Mouse (Mus musculus) heart, embryonic 10.5 days (tissue): ENCODE measurements at regions not wholly inside any gene's neighbourhood (a gene's known extent, or its start where the extent isn't known, plus 50 kb on each side); places are given as distances from the start of the nearest gene placed in this dataset.
A peak's percentile ranks its signal among the peaks of the same experiment; 100 is the strongest.

Experiments
- DNase-seq: peaks from one replicate; pipeline ENCODE4 v3.0.0-alpha.2; 2017; ENCODE audit warnings: low spot score
- H3K27ac ChIP-seq: fragments of 300-500 bp; sonication (generic); 2 replicates; pipeline ENCODE4 v1.5.1; 2016; ENCODE audit warnings: mild to moderate bottlenecking
- H3K27me3 ChIP-seq: fragments of 300-500 bp; sonication (generic); 2 replicates; pipeline ENCODE4 v1.6.1; 2016; ENCODE audit warnings: mild to moderate bottlenecking; ENCODE audit not compliant: poor library complexity, insufficient read depth, severe bottlenecking
- H3K36me3 ChIP-seq: fragments of 300-500 bp; sonication (generic); 2 replicates; pipeline ENCODE4 v1.6.1; 2016; ENCODE audit warnings: mild to moderate bottlenecking, moderate library complexity
- H3K4me1 ChIP-seq: fragments of 300-500 bp; sonication (generic); 2 replicates; pipeline ENCODE4 v1.6.1; 2016; ENCODE audit warnings: mild to moderate bottlenecking
- H3K4me3 ChIP-seq: fragments of 300-500 bp; sonication (generic); 2 replicates; pipeline ENCODE4 v1.5.1; 2016; ENCODE audit warnings: mild to moderate bottlenecking, moderate library complexity
- H3K9me3 ChIP-seq: fragments of 300-500 bp; sonication (generic); 2 replicates; pipeline ENCODE4 v1.6.1; 2016; ENCODE audit warnings: mild to moderate bottlenecking, moderate library complexity
- WGBS: fragments of 180-500 bp; shearing (Covaris S2); methylation state at CpG from one replicate; pipeline ENCODE4 v1.1.7; 2016; 5-methylcytosine and 5-hydroxymethylcytosine counted together

- H3K4me1 ChIP-seq: peaks cover 8% of the 10 kb centered on the region
- no peaks in the 10 kb centered on the region for H3K27me3 ChIP-seq
- H3K4me3 ChIP-seq: no peak overlapping the region
- no peaks in the 10 kb centered on the region for H3K9me3 ChIP-seq
- H3K36me3 ChIP-seq: no peaks in the 10 kb centered on the region
- DNase-seq: no peak
- no peak overlapping the region for H3K27ac ChIP-seq
Observed at GRCm38 (mm10) chr14:24983279-24983678, 475.7 kb upstream of the Zmiz1 start.

- Histone ChIP-seq H3K27me3 (no peaks in the 10 kb centered on the region), H3K4me1 (peaks cover 8% of the 10 kb centered on the region), H3K9me3 (no peaks in the 10 kb centered on the region), H3K36me3 (no peaks in the 10 kb centered on the region), H3K27ac (no peak overlapping the region), H3K4me3 (no peak overlapping the region)
- DNase-seq: no peak
- 75% methylated on average over 6 of the region's 6 CpGs for WGBS
Observed at GRCm38 (mm10) chr14:24985806-24986359, 473.1 kb upstream of the Zmiz1 start.

- WGBS: 65% methylated on average over 4 of the region's 4 CpGs
- Histone ChIP-seq H3K27ac (no peak overlapping the region), H3K4me1 (peaks cover 8% of the 10 kb centered on the region), H3K36me3 (no peaks in the 10 kb centered on the region), H3K27me3 (no peaks in the 10 kb centered on the region), H3K9me3 (no peaks in the 10 kb centered on the region), H3K4me3 (no peak overlapping the region)
- DNase-seq: no peak
Observed at GRCm38 (mm10) chr14:24986404-24986803, 472.6 kb upstream of the Zmiz1 start.

DNA sequence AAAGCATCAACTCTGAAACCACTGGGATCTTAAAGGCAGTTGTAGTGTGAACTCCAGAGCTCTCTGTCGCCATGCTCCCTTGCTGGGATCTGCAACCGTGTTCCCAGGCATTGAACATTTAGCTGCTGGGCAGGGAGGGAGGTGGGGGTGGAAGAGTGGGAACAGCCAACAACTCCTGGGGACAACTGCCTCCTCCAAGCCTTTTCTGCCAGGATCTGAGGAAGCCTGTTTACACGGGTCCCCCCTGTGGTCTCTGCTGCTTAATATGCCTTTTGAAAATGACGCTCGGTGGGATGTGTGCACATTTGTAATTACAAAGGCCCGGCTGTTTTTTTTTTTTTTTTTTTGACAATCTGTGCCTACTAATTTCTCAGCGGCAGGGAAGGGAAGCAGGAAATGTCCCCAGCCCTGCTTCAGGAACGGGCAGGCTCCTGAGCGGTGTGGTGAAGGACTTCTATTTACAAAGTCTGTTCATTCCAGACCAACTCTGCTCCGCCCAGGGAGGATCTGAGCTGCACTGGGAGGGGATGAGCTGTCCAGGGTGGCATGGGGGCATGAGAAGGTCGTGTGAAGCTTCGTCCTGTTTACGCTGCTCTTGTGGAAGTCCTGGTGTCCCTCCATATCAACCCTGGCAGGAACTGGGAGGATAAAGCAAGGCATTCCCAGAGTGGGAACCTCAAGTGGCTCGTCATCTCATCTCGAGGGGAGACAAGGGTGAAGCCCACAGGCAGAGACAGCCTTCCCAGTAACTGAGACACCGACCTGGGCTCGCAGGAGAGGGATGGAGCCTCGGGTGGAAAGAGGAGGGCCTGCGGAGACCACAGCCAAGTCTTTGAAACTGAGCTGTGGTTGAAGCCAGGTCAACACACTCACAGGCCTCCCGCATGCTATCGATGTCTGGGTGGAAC, 465.0 kb upstream of the Zmiz1 start:
- WGBS: 20% methylated on average over 21 of the region's 21 CpGs
- DNase-seq: no peak
- H3K4me1 ChIP-seq: peaks cover 45% of the 10 kb centered on the region
- H3K27me3 ChIP-seq: peaks cover 14% of the 10 kb centered on the region; the same call in 1 of the 2 replicates
- peaks cover 6% of the 10 kb centered on the region; the same call in 1 of the 2 replicates for H3K9me3 ChIP-seq
- 0 out of 2 replicates have a peak, but pooled peaks cover 2% of the 10 kb centered on the region for H3K36me3 ChIP-seq
- H3K4me3 ChIP-seq: no peak overlapping the region
- peak overlapping the region; percentile 71 for H3K27ac ChIP-seq

- WGBS: 52% methylated on average over 7 of the region's 7 CpGs
Observed at GRCm38 (mm10) chr14:24995226-24995625, 463.8 kb upstream of the Zmiz1 start.

GRCm38 (mm10) chr14:24997786-24998509, 461.0 kb upstream of the Zmiz1 start:
- Histone ChIP-seq H3K36me3 (no peaks in the 10 kb centered on the region), H3K4me3 (no peak overlapping the region), H3K27ac (peak overlapping the region; percentile 75), H3K4me1 (peaks cover 52% of the 10 kb centered on the region), H3K9me3 (no peaks in the 10 kb centered on the region), H3K27me3 (peaks cover 14% of the 10 kb centered on the region; the same call in 1 of the 2 replicates)
- no peak for DNase-seq
- WGBS: 23% methylated on average over 14 of the region's 14 CpGs

More at GRCm38 (mm10) chr14:24995226-24995625, 463.8 kb upstream of the Zmiz1 start:
- H3K9me3 ChIP-seq: peaks cover 6% of the 10 kb centered on the region; the same call in 1 of the 2 replicates
- peak overlapping the region; percentile 49; the same call in 1 of the 2 replicates for H3K27ac ChIP-seq
- DNase-seq: no peak
- H3K27me3 ChIP-seq: peaks cover 14% of the 10 kb centered on the region; the same call in 1 of the 2 replicates
- no peak overlapping the region for H3K4me3 ChIP-seq
- H3K4me1 ChIP-seq: peaks cover 52% of the 10 kb centered on the region
- H3K36me3 ChIP-seq: 0 out of 2 replicates have a peak, but pooled peaks cover 2% of the 10 kb centered on the region

- Histone ChIP-seq H3K9me3 (no peaks in the 10 kb centered on the region), H3K36me3 (no peaks in the 10 kb centered on the region), H3K4me3 (no peak overlapping the region), H3K27ac (no peak overlapping the region), H3K27me3 (peaks cover 14% of the 10 kb centered on the region; the same call in 1 of the 2 replicates), H3K4me1 (peaks cover 42% of the 10 kb centered on the region)
- no peak for DNase-seq
- WGBS: 45% methylated on average over 3 of the region's 3 CpGs
Observed at GRCm38 (mm10) chr14:24999008-24999572, 459.9 kb upstream of the Zmiz1 start.

GRCm38 (mm10) chr14:25005241-25005946, 453.6 kb upstream of the Zmiz1 start:
- H3K27me3 ChIP-seq: no peaks in the 10 kb centered on the region
- no peak overlapping the region for H3K4me3 ChIP-seq
- no peaks in the 10 kb centered on the region for H3K36me3 ChIP-seq
- WGBS: 40% methylated on average over 11 of the region's 11 CpGs
- no peaks in the 10 kb centered on the region for H3K9me3 ChIP-seq
- DNase-seq: no peak
- no peak overlapping the region for H3K27ac ChIP-seq
- H3K4me1 ChIP-seq: peaks cover 13% of the 10 kb centered on the region

- H3K27ac ChIP-seq: no peak overlapping the region
- no peaks in the 10 kb centered on the region for H3K27me3 ChIP-seq
- H3K4me1 ChIP-seq: peaks cover 22% of the 10 kb centered on the region
- no peaks in the 10 kb centered on the region for H3K9me3 ChIP-seq
- H3K36me3 ChIP-seq: no peaks in the 10 kb centered on the region
- DNase-seq: no peak
- H3K4me3 ChIP-seq: no peak overlapping the region
- 52% methylated on average over 3 of the region's 3 CpGs for WGBS
Observed at GRCm38 (mm10) chr14:25011926-25012325, 447.1 kb upstream of the Zmiz1 start.

DNA sequence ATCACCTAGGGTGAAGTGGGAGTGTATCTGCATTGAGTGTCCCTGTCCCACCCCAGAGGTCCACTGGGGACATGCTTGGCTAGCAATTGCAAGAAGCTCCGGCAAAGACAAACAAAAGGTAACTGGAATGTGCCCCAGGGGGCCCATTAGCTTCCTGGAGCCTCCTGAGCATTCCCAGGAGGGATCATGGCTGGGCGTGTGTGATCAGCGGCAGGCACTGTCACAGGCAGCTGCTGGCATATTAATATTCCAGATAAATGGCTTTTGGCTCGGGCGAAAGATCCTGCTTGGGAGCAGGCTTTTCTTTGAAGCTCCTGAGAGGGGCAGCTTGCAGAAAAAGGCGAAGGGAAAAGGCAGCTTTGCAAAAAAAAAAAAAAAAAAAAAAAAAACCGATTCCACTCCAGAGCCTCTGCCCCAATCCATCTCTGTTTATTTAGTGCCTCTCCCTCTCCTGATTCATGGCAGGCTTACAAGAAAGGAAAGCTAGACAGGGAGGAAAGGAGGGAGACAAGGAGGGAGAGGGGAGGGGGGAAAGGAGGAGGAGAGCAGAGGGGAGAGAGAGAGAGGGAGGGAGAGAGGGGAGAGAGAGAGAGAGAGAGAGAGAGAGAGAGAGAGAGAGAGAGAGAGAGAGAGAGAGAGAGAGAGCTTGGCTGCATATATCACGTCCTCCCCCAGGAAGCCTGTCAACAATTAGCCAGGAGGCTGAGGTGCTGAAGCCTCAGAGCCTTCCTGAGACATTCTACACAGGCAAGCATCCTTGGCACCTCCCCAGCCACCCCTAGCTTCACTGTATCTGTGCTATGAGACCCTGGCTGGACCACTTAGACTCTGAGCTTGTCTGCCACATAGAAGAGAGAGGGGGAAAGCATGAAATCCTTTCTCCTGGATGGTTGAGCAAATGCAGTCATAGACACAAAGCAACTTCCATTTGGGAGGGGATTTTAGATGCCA, 443.4 kb upstream of the Zmiz1 start:
- Histone ChIP-seq H3K4me1 (peaks cover 35% of the 10 kb centered on the region), H3K27me3 (no peaks in the 10 kb centered on the region), H3K36me3 (no peaks in the 10 kb centered on the region), H3K9me3 (no peaks in the 10 kb centered on the region), H3K4me3 (peak overlapping the region; percentile 39), H3K27ac (peak overlapping the region; percentile 74)
- DNase-seq: no peak
- 3% methylated on average over 8 of the region's 8 CpGs for WGBS

GRCm38 (mm10) chr14:25017860-25018259, 441.1 kb upstream of the Zmiz1 start:
- Histone ChIP-seq H3K4me1 (peaks cover 35% of the 10 kb centered on the region), H3K27me3 (no peaks in the 10 kb centered on the region), H3K27ac (no peak overlapping the region; the same call in 1 of the 2 replicates), H3K9me3 (no peaks in the 10 kb centered on the region), H3K36me3 (no peaks in the 10 kb centered on the region), H3K4me3 (no peak overlapping the region)
- DNase-seq: no peak
- 73% methylated on average over 5 of the region's 5 CpGs for WGBS
